Mouse (Mus musculus): Measurements from ENCODE around the gene Ros1.

Ros1 gene

GRCm38 (mm10) chr10:52022413-52023212 lies 172.4 kb downstream of the Ros1 start, which contains the start of gene Vgll2:
Gene Vgll2, plus strand, starts transcription at chr10:52022502.
- DNase-seq (ENCODE audit: low read depth, low spot score), result peak; percentile 79

- DNase-seq (ENCODE audit: low read depth, low spot score), result peak; percentile 23
Measured at GRCm38 (mm10) chr10:52021736-52022394, 173.2 kb downstream of the Ros1 start.

- no peak for DNase-seq (ENCODE audit: low read depth, low spot score)
Measured at GRCm38 (mm10) chr10:52021231-52021630, 173.8 kb downstream of the Ros1 start.

- no peak for DNase-seq (ENCODE audit: low read depth, low spot score)
Measured at GRCm38 (mm10) chr10:52018471-52018870, 176.6 kb downstream of the Ros1 start.

All from ZHBTc4 (cell line).